Mouse (Mus musculus) brain, adult 2 months (tissue): ENCODE measurements around the gene Shisal1.

Source experiments
- DNase-seq: peaks from one replicate; pipeline ENCODE4 v3.0.0; 2011; ENCODE audit warnings: low read depth, low spot score

Gene Shisal1

GRCm38 (mm10) chr15:84446997-84447396 is at the start of gene Shisal1:
Gene Shisal1, minus strand, starts transcription at chr15:84447097.
- DNase-seq: no peak

- no peak for DNase-seq
These were observed 43.6 kb upstream of the Shisal1 start for GRCm38 (mm10) chr15:84490486-84490885.

- no peak for DNase-seq
These were observed 37.4 kb upstream of the Shisal1 start for GRCm38 (mm10) chr15:84484255-84484654.

- DNase-seq: no peak
These were observed 36.7 kb upstream of the Shisal1 start for GRCm38 (mm10) chr15:84483622-84484021.

GRCm38 (mm10) chr15:84481259-84481877 is 34.5 kb upstream of the Shisal1 start:
- DNase-seq: no peak

GRCm38 (mm10) chr15:84469391-84469790 is 22.5 kb upstream of the Shisal1 start:
- no peak for DNase-seq

- DNase-seq: no peak
These were observed 20.9 kb upstream of the Shisal1 start for GRCm38 (mm10) chr15:84467761-84468160.

- DNase-seq: peak; percentile 54
These were observed 19.8 kb upstream of the Shisal1 start for GRCm38 (mm10) chr15:84466458-84467267.

- no peak for DNase-seq
These were observed 14.5 kb upstream of the Shisal1 start for GRCm38 (mm10) chr15:84461429-84461828.

- DNase-seq: no peak
These were observed 12.1 kb upstream of the Shisal1 start for GRCm38 (mm10) chr15:84458983-84459382.

- no peak for DNase-seq
These were observed 8.4 kb upstream of the Shisal1 start for GRCm38 (mm10) chr15:84455286-84455685.

- no peak for DNase-seq
These were observed 6.2 kb upstream of the Shisal1 start for GRCm38 (mm10) chr15:84453091-84453490.

- peak; percentile 92 for DNase-seq
These were observed 3.7 kb upstream of the Shisal1 start for GRCm38 (mm10) chr15:84450441-84451183.

GRCm38 (mm10) chr15:84445812-84446716 is 833 bp downstream of the Shisal1 start:
- peak; percentile 35 for DNase-seq

- DNase-seq: no peak
These were observed 2.7 kb downstream of the Shisal1 start for GRCm38 (mm10) chr15:84444181-84444580.

GRCm38 (mm10) chr15:84443631-84444030 is 3.3 kb downstream of the Shisal1 start:
- no peak for DNase-seq

- peak; percentile 60 for DNase-seq
These were observed 5.1 kb downstream of the Shisal1 start for GRCm38 (mm10) chr15:84441682-84442315.

GRCm38 (mm10) chr15:84440820-84441219 is 6.1 kb downstream of the Shisal1 start:
- DNase-seq: no peak

GRCm38 (mm10) chr15:84433586-84434185 is 13.2 kb downstream of the Shisal1 start:
- DNase-seq: no peak

GRCm38 (mm10) chr15:84430482-84430881 is 16.4 kb downstream of the Shisal1 start:
- DNase-seq: no peak
